Mouse (Mus musculus) forebrain, embryonic 14.5 days (tissue): ENCODE data around the gene Loxl3. TPM values are rescaled to one million over a fixed set of nuclear protein-coding genes. Genes with fewer than 3 reads are reported as not detected.

Experiments
- ATAC-seq: fragments of 200-750 bp; cut with Nextera tagmentation; 2 replicates; pipeline ENCODE4 v1.8.0; 2017; ENCODE audit warnings: mild to moderate bottlenecking, moderate library complexity
- DNase-seq: peaks from one replicate; pipeline ENCODE4 v3.0.0-alpha.2; 2015; ENCODE audit warnings: low spot score
- H3K27ac ChIP-seq: fragments of 300-500 bp; sonication (generic); 2 replicates; pipeline ENCODE4 v1.5.1; 2014; ENCODE audit warnings: low read depth, mild to moderate bottlenecking, control low read depth, low read length, moderate library complexity
- H3K27me3 ChIP-seq: fragments of 300-500 bp; sonication (generic); replicated peaks from 2 replicates; pipeline ENCODE4 v1.6.1; 2014; ENCODE audit warnings: low read length, control low read depth, mixed read lengths; ENCODE audit not compliant: control insufficient read depth, insufficient read depth
- H3K36me3 ChIP-seq: fragments of 300-500 bp; sonication (generic); 2 replicates; pipeline ENCODE4 v1.6.1; 2014; ENCODE audit warnings: low read length, control low read depth; ENCODE audit not compliant: control insufficient read depth, insufficient read depth
- H3K4me1 ChIP-seq: fragments of 300-500 bp; sonication (generic); 2 replicates; pipeline ENCODE4 v1.6.1; 2014; ENCODE audit warnings: antibody characterized with exemption, low read length, control low read depth; ENCODE audit not compliant: control insufficient read depth, insufficient read depth
- H3K4me2 ChIP-seq: fragments of 300-500 bp; sonication (generic); 2 replicates; pipeline ENCODE4 v1.6.1; 2014; ENCODE audit warnings: mild to moderate bottlenecking, control low read depth, low read length
- H3K4me3 ChIP-seq: fragments of 300-500 bp; sonication (generic); 2 replicates; pipeline ENCODE4 v1.5.1; 2014; ENCODE audit warnings: low read depth, low read length, control low read depth
- H3K9ac ChIP-seq: fragments of 300-500 bp; sonication (generic); 2 replicates; pipeline ENCODE4 v1.6.1; 2014; ENCODE audit warnings: mild to moderate bottlenecking, low read length, control low read depth, moderate library complexity
- H3K9me3 ChIP-seq: fragments of 300-500 bp; sonication (generic); replicated peaks from 2 replicates; pipeline ENCODE4 v1.6.1; 2016; ENCODE audit warnings: low read length, control low read depth, mixed read lengths; ENCODE audit not compliant: control insufficient read depth
- WGBS: fragments of 180-500 bp; shearing (Covaris S2); extraction: QIAGEN DNeasy Blood & Tissue Kit; methylation state at CpG from one replicate; pipeline ENCODE4 v1.1.7; 2014; 5-methylcytosine and 5-hydroxymethylcytosine counted together
- polyA plus RNA-seq: library from polyadenylated mRNA; unstranded; fragments of >200 nt; fragmentation: Nextera tagmentation; extraction: Ambion mirVana; gene quantifications from 2 replicates; pipeline ENCODE4 v1.2.1, GENCODE M21; 2014

Gene Loxl3
- polyA plus RNA-seq, 1 experiment from 2014 or later: 3.8 TPM

- Histone ChIP-seq H3K4me1 (no peaks in the 10 kb centered on the region), H3K9ac (no peak overlapping the region), H3K27me3 (no peaks in the 10 kb centered on the region), H3K36me3 (no peaks in the 10 kb centered on the region), H3K4me3 (no peak overlapping the region), H3K27ac (no peak overlapping the region), H3K9me3 (no peaks in the 10 kb centered on the region), H3K4me2 (no peak overlapping the region)
- ATAC-seq (no peak), DNase-seq (no peak)
- WGBS: 74% methylated on average over 6 of the region's 6 CpGs
These were observed 22.2 kb upstream of the Loxl3 start for GRCm38 (mm10) chr6:83011756-83012155.

DNA sequence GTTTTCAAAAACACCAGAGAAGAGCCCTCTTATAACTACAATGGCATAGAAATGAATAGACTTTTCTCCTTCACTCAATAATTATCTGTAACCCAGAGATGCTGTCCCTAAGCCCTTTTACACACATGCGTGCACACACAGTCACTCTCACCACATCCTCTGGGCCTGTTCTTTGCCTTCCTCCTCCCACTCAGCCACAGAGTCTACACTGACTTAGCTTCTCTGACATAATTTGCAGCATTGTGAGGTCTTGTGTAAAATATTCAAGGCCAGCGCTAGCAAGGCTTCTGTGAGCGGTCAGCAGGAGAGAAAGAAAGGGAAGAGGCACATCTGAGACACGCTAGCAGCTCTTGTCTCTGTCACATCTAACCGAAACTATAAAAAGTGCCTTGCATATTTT, 20.5 kb upstream of the Loxl3 start:
- Histone ChIP-seq H3K27me3 (no peaks in the 10 kb centered on the region), H3K36me3 (no peaks in the 10 kb centered on the region), H3K4me1 (no peaks in the 10 kb centered on the region), H3K4me2 (no peak overlapping the region), H3K4me3 (no peak overlapping the region), H3K27ac (no peak overlapping the region), H3K9me3 (no peaks in the 10 kb centered on the region), H3K9ac (no peak overlapping the region)
- ATAC-seq: no peak
- DNase-seq: no peak
- 67% methylated on average over 5 of the region's 5 CpGs for WGBS

DNA sequence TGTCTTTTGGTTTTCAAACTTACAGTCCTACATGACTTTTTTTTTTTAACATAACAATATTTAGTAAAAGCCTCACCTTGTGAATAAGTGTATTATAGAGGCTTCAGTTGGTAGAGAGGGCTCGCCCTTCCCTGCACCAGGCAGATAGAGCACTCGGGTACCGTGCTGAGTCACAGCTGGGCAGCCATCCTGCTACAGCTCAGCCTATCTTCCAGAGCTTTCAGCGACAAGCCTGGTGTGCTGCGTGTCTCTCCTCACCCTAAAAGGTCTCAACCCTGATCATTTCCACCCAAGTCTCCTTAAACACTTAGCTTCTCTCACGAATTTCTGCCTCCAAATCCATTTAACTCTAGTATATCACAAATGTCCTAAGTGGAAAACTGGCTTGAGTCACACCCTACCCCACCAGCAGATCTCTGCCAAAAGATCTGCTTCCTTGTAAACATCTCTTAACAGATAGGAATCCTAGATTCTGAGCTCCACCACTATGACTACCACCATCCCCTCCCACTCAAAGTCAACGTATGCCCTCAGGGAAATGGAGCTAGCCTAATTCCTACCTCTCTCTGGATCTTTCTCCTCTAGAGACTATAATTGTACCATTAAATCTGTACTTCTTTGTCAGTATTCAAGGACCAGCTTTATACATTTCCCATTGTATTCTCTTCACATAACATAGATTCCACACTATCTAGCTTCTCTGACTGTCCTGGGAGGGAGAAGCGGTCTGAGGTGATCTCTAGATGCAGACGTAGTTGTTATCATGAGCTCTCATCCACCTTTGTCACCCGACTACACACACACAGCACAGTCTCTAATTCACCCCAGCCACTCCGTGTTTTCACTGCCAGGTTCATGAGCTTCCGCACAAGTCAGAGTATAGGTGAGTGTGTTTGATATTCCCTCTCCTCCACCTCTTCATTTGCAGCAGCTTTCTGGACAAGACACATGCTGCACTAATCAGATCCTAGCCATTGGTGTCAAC, 19.2 kb upstream of the Loxl3 start:
- WGBS: 79% methylated on average over 12 of the region's 12 CpGs
- ATAC-seq (no peak), DNase-seq (no peak)
- no peak overlapping the region for H3K27ac ChIP-seq
- no peaks in the 10 kb centered on the region for H3K27me3 ChIP-seq
- no peak overlapping the region for H3K4me2 ChIP-seq
- no peaks in the 10 kb centered on the region for H3K36me3 ChIP-seq
- H3K9ac ChIP-seq: no peak overlapping the region
- no peaks in the 10 kb centered on the region for H3K9me3 ChIP-seq
- no peak overlapping the region for H3K4me3 ChIP-seq
- H3K4me1 ChIP-seq: no peaks in the 10 kb centered on the region

DNA sequence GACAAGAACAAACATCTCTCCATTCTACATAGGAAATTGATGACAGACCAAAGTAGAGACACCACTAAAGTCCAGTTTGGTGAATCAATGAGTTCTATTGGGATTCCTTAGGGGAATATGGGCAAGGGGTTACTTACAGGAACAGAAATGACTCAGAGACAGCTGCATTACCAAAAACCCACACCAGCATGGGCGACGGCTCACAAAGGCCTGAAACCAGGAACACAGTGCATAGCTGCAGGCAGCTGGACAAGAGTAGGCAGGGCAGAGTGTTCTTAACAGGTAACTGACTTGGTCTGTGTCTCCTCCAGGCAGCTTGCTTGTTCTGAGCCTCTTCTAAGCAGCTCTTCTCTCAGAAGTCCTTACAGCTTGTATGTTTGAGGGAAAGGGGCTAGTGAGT, 18.2 kb upstream of the Loxl3 start:
- DNase-seq: no peak
- no peak for ATAC-seq
- Histone ChIP-seq H3K36me3 (no peaks in the 10 kb centered on the region), H3K9ac (no peak overlapping the region), H3K27me3 (no peaks in the 10 kb centered on the region), H3K4me3 (no peak overlapping the region), H3K9me3 (no peaks in the 10 kb centered on the region), H3K4me1 (no peaks in the 10 kb centered on the region), H3K4me2 (no peak overlapping the region), H3K27ac (no peak overlapping the region)
- WGBS: 87% methylated on average over 2 of the region's 2 CpGs

DNA sequence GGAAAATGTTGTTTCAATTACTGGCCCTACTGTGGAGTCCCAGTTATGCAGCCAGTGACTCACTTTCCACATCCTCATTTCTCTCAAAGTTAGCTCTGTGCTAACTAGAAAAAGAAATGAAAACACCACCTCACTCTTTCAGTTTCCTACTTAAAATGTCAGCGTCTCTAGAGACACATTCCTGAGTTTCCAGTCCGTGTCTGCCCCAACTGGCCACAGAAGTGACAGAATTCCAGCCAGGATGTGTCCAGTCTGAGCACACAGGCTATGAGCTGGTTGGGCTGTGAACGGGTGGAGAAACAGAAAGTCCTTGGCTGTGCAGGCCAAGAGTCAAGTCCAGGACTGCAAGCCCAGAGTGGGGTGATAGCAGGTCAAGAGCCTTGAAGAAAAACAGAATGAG, 16.8 kb upstream of the Loxl3 start:
- H3K4me3 ChIP-seq: no peak overlapping the region
- no peaks in the 10 kb centered on the region for H3K36me3 ChIP-seq
- H3K9me3 ChIP-seq: no peaks in the 10 kb centered on the region
- H3K9ac ChIP-seq: no peak overlapping the region
- no peak for DNase-seq
- no peak overlapping the region for H3K4me2 ChIP-seq
- WGBS: 72% methylated on average over 3 of the region's 3 CpGs
- no peaks in the 10 kb centered on the region for H3K27me3 ChIP-seq
- H3K27ac ChIP-seq: no peak overlapping the region
- ATAC-seq: no peak
- no peaks in the 10 kb centered on the region for H3K4me1 ChIP-seq

DNA sequence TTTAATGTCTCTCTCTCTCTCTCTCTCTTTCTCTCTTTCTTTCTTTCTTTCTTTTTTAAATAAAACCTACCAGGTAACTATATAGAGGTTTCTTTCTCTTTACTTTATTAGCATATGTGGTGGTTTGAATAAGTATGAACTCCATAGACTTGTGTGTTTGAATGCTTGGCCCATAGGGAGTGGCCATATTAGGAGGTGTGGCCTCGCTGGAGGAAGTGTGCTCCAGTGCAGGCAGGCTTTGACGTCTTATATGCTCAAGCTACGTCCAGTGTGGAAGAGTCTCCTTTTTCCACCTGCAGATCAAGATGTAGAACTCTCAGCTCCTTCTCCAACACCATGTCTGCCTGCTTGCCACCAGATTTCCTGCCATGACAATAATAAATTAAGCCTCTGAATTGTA, 14.9 kb upstream of the Loxl3 start:
- no peaks in the 10 kb centered on the region for H3K4me1 ChIP-seq
- no peak overlapping the region for H3K9ac ChIP-seq
- DNase-seq (no peak), ATAC-seq (no peak)
- no peak overlapping the region for H3K27ac ChIP-seq
- WGBS: 71% methylated on average over 3 of the region's 3 CpGs
- no peak overlapping the region for H3K4me3 ChIP-seq
- H3K36me3 ChIP-seq: no peaks in the 10 kb centered on the region
- H3K4me2 ChIP-seq: no peak overlapping the region
- no peaks in the 10 kb centered on the region for H3K9me3 ChIP-seq
- no peaks in the 10 kb centered on the region for H3K27me3 ChIP-seq

DNA sequence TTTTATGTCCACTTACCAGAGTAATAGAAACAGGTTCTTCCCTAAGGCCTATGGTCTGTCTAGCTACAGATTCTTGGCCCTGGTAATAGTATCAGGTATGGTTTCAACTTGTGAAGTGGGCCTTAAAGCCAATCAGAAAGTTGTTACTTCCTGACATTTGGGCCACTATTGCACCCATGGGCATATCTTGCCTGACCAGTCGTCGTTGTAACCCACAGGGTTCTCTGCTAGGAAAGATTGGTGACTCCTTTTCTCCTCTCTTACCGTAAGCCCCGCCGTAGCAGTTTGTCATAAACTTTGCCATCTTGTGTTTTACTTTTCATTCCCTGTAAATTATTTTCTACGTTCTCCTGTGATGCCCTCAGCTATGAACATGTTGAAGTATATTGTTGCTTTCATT, 13.9 kb upstream of the Loxl3 start:
- 88% methylated on average over 6 of the region's 6 CpGs for WGBS

GRCm38 (mm10) chr6:83020836-83021593, 13.0 kb upstream of the Loxl3 start:
- no peaks in the 10 kb centered on the region for H3K9me3 ChIP-seq
- no peaks in the 10 kb centered on the region for H3K36me3 ChIP-seq
- no peaks in the 10 kb centered on the region for H3K4me1 ChIP-seq
- no peak for DNase-seq
- no peak overlapping the region for H3K4me3 ChIP-seq
- WGBS: 79% methylated on average over 4 of the region's 4 CpGs
- H3K4me2 ChIP-seq: no peak overlapping the region
- no peak overlapping the region for H3K9ac ChIP-seq
- no peak for ATAC-seq
- H3K27ac ChIP-seq: no peak overlapping the region
- no peaks in the 10 kb centered on the region for H3K27me3 ChIP-seq

More for the DNA sequence above, 13.9 kb upstream of the Loxl3 start:
- H3K4me2 ChIP-seq: no peak overlapping the region
- no peaks in the 10 kb centered on the region for H3K27me3 ChIP-seq
- H3K36me3 ChIP-seq: no peaks in the 10 kb centered on the region
- no peaks in the 10 kb centered on the region for H3K9me3 ChIP-seq
- no peak for ATAC-seq
- H3K9ac ChIP-seq: no peak overlapping the region
- no peak for DNase-seq
- H3K4me3 ChIP-seq: no peak overlapping the region
- H3K27ac ChIP-seq: no peak overlapping the region
- no peaks in the 10 kb centered on the region for H3K4me1 ChIP-seq

DNA sequence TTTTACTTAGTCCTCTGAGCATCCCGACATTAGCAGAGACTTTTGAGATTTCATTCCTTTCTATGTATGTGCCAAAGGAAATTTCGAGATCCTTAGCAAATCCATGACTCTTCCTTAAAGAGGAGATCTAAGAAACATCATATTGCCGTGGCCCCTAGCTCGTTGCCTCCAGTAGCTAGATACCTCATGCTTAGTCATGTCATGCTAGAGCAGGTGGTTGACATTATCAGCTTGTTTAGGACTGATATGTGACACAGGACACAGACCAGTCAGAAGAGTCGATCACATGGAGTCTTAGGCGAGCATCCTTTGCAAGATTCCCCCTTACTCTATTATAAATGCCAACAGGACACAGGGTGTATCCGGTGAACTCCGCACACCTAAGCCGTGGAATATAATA, 11.0 kb upstream of the Loxl3 start:
- DNase-seq (no peak), ATAC-seq (no peak)
- no peaks in the 10 kb centered on the region for H3K36me3 ChIP-seq
- no peak overlapping the region for H3K4me3 ChIP-seq
- H3K27me3 ChIP-seq: no peaks in the 10 kb centered on the region
- H3K27ac ChIP-seq: no peak overlapping the region
- H3K9me3 ChIP-seq: no peaks in the 10 kb centered on the region
- no peaks in the 10 kb centered on the region for H3K4me1 ChIP-seq
- 85% methylated on average over 9 of the region's 9 CpGs for WGBS
- no peak overlapping the region for H3K4me2 ChIP-seq
- H3K9ac ChIP-seq: no peak overlapping the region
